Mouse (Mus musculus) embryonic facial prominence, embryonic 10.5 days (tissue): ENCODE data around the gene Rgp1. TPM values are rescaled to one million over a fixed set of nuclear protein-coding genes. Genes with fewer than 3 reads are reported as not detected.

ENCODE experiments used
- DNase-seq: peaks from one replicate; pipeline ENCODE4 v3.0.0-alpha.2; 2017; ENCODE audit warnings: low spot score
- H3K27ac ChIP-seq: fragments of 300-500 bp; sonication (generic); replicated peaks from 2 replicates; pipeline ENCODE4 v1.5.1; 2016; ENCODE audit warnings: mild to moderate bottlenecking
- H3K27me3 ChIP-seq: fragments of 300-500 bp; sonication (generic); replicated peaks from 2 replicates; pipeline ENCODE4 v1.6.1; 2016; ENCODE audit warnings: low read depth, mild to moderate bottlenecking; ENCODE audit not compliant: poor library complexity, severe bottlenecking
- H3K36me3 ChIP-seq: fragments of 300-500 bp; sonication (generic); replicated peaks from 2 replicates; pipeline ENCODE4 v1.6.1; 2016; ENCODE audit warnings: mild to moderate bottlenecking, moderate library complexity
- H3K4me1 ChIP-seq: fragments of 300-500 bp; sonication (generic); 2 replicates; pipeline ENCODE4 v1.6.1; 2016
- H3K4me3 ChIP-seq: fragments of 300-500 bp; sonication (generic); 2 replicates; pipeline ENCODE4 v1.5.1; 2016; ENCODE audit warnings: mild to moderate bottlenecking, moderate library complexity
- H3K9me3 ChIP-seq: fragments of 300-500 bp; sonication (generic); 2 replicates; pipeline ENCODE4 v1.6.1; 2016; ENCODE audit warnings: mild to moderate bottlenecking
- WGBS: fragments of 180-500 bp; shearing (Covaris S2); methylation state at CpG from one replicate; pipeline ENCODE4 v1.1.7; 2016; 5-methylcytosine and 5-hydroxymethylcytosine counted together
- polyA plus RNA-seq: library from polyadenylated mRNA; unstranded; fragments of >200 nt; fragmentation: Nextera tagmentation; extraction: Ambion mirVana; gene quantifications from 2 replicates; pipeline ENCODE4 v1.2.1, GENCODE M21; 2016

Rgp1 gene
- polyA plus RNA-seq, 1 experiment from 2014 or later, result 18.8 TPM

GRCm38 (mm10) chr4:43604751-43605685 is 26.5 kb downstream of the Rgp1 start:
- Histone ChIP-seq H3K4me3 (no peak overlapping the region), H3K36me3 (no peaks in the 10 kb centered on the region), H3K27me3 (no peaks in the 10 kb centered on the region), H3K9me3 (no peaks in the 10 kb centered on the region), H3K4me1 (no peaks in the 10 kb centered on the region), H3K27ac (no peak overlapping the region)
- no peak for DNase-seq
- WGBS, result 80% methylated on average over 9 of the region's 9 CpGs

- WGBS, result 76% methylated on average over 10 of the region's 10 CpGs
- Histone ChIP-seq H3K9me3 (no peaks in the 10 kb centered on the region), H3K4me1 (no peaks in the 10 kb centered on the region), H3K27me3 (no peaks in the 10 kb centered on the region), H3K36me3 (no peaks in the 10 kb centered on the region), H3K27ac (no peak overlapping the region), H3K4me3 (no peak overlapping the region)
- DNase-seq, result no peak
Measured at GRCm38 (mm10) chr4:43612534-43612933, 34.0 kb downstream of the Rgp1 start.

GRCm38 (mm10) chr4:43613060-43613730 is 34.7 kb downstream of the Rgp1 start:
- Histone ChIP-seq H3K36me3 (no peaks in the 10 kb centered on the region), H3K9me3 (no peaks in the 10 kb centered on the region), H3K27ac (no peak overlapping the region), H3K27me3 (no peaks in the 10 kb centered on the region), H3K4me3 (no peak overlapping the region), H3K4me1 (no peaks in the 10 kb centered on the region)
- no peak for DNase-seq
- WGBS, result 62% methylated on average over 3 of the region's 3 CpGs

GRCm38 (mm10) chr4:43620146-43620778 is 41.7 kb downstream of the Rgp1 start:
- Histone ChIP-seq H3K36me3 (no peaks in the 10 kb centered on the region), H3K27ac (no peak overlapping the region), H3K4me3 (no peak overlapping the region), H3K4me1 (no peaks in the 10 kb centered on the region), H3K9me3 (peaks cover 10% of the 10 kb centered on the region), H3K27me3 (no peaks in the 10 kb centered on the region)
- DNase-seq, result peak; percentile 1
- 82% methylated on average over 4 of the region's 4 CpGs for WGBS

- H3K9me3 ChIP-seq, result peaks cover 20% of the 10 kb centered on the region
- peaks cover 36% of the 10 kb centered on the region for H3K4me1 ChIP-seq
- peaks cover 34% of the 10 kb centered on the region for H3K27me3 ChIP-seq
- no peak overlapping the region for H3K4me3 ChIP-seq
- no peaks in the 10 kb centered on the region for H3K36me3 ChIP-seq
- H3K27ac ChIP-seq, result no peak overlapping the region
- peak; percentile 22 for DNase-seq
- WGBS, result 44% methylated on average over 20 of the region's 20 CpGs
Measured at GRCm38 (mm10) chr4:43629106-43629817, 50.7 kb downstream of the Rgp1 start.

GRCm38 (mm10) chr4:43630030-43630581 is 51.6 kb downstream of the Rgp1 start:
- Histone ChIP-seq H3K36me3 (no peaks in the 10 kb centered on the region), H3K9me3 (peaks cover 12% of the 10 kb centered on the region), H3K27me3 (peaks cover 34% of the 10 kb centered on the region), H3K27ac (no peak overlapping the region), H3K4me3 (no peak overlapping the region), H3K4me1 (peaks cover 36% of the 10 kb centered on the region)
- peak; percentile 79 for DNase-seq
- WGBS, result 5% methylated on average over 5 of the region's 5 CpGs

- DNase-seq, result no peak
- H3K27ac ChIP-seq, result peak overlapping the region; percentile 90
- peaks cover 6% of the 10 kb centered on the region for H3K9me3 ChIP-seq
- no peaks in the 10 kb centered on the region for H3K36me3 ChIP-seq
- H3K4me1 ChIP-seq, result peaks cover 36% of the 10 kb centered on the region
- peaks cover 34% of the 10 kb centered on the region for H3K27me3 ChIP-seq
- peak overlapping the region; percentile 79 for H3K4me3 ChIP-seq
- 23% methylated on average over 5 of the region's 5 CpGs for WGBS
Measured at GRCm38 (mm10) chr4:43630671-43631045, 52.1 kb downstream of the Rgp1 start.

- peak within 1 kb of the TSS; percentile 79 for H3K4me3 ChIP-seq
- 1% methylated on average over 65 of the region's 70 CpGs for whole genome bisulfite sequencing
Measured at GRCm38 (mm10) chr4:43631046-43631955, 52.8 kb downstream of the Rgp1 start, which contains the start of gene Npr2. TSS of gene Npr2 (plus strand) at chr4:43631935.

GRCm38 (mm10) chr4:43631956-43632920 is 53.7 kb downstream of the Rgp1 start:
- DNase-seq, result no peak

More at GRCm38 (mm10) chr4:43631046-43631955, 52.8 kb downstream of the Rgp1 start, which contains the start of gene Npr2:
- DNase-seq, result peak; percentile 74
- Histone ChIP-seq H3K27me3 (peaks cover 34% of the 10 kb centered on the region), H3K9me3 (peaks cover 3% of the 10 kb centered on the region; the same call in 1 of the 2 replicates), H3K36me3 (no peaks in the 10 kb centered on the region), H3K4me1 (peaks cover 36% of the 10 kb centered on the region), H3K27ac (peak within 1 kb of the TSS; percentile 90)

GRCm38 (mm10) chr4:43633296-43633695 is 54.8 kb downstream of the Rgp1 start:
- peak; percentile 9 for DNase-seq
- H3K4me3 ChIP-seq, result peak overlapping the region; percentile 79; the same call in 1 of the 2 replicates
- WGBS, result 81% methylated on average over 8 of the region's 8 CpGs

More at GRCm38 (mm10) chr4:43631956-43632920, 53.7 kb downstream of the Rgp1 start:
- peaks cover 34% of the 10 kb centered on the region for H3K27me3 ChIP-seq
- peak overlapping the region; percentile 79 for H3K4me3 ChIP-seq
- peak overlapping the region; percentile 90 for H3K27ac ChIP-seq
- 42% methylated on average over 42 of the region's 42 CpGs for WGBS
- peaks cover 39% of the 10 kb centered on the region for H3K4me1 ChIP-seq
- H3K9me3 ChIP-seq, result no peaks in the 10 kb centered on the region
- no peaks in the 10 kb centered on the region for H3K36me3 ChIP-seq

More at GRCm38 (mm10) chr4:43633296-43633695, 54.8 kb downstream of the Rgp1 start:
- no peak overlapping the region for H3K27ac ChIP-seq
- H3K27me3 ChIP-seq, result peaks cover 34% of the 10 kb centered on the region
- H3K9me3 ChIP-seq, result no peaks in the 10 kb centered on the region
- no peaks in the 10 kb centered on the region for H3K36me3 ChIP-seq
- H3K4me1 ChIP-seq, result peaks cover 39% of the 10 kb centered on the region
